Mouse (Mus musculus): ENCODE data around the gene Rplp2. TPM values are rescaled to one million over a fixed set of nuclear protein-coding genes. Genes with fewer than 3 reads are reported as not detected.

The Rplp2 gene
- total and polyA plus RNA-seq, 3 experiments = 421 to 928 (median 848) TPM

- Histone ChIP-seq H3K27me3 (ENCODE audit: control insufficient read depth, insufficient read depth, low read length) (no peaks in the 10 kb centered on the region), H3K27ac (no peak overlapping the region), H3K4me1 (ENCODE audit: control insufficient read depth, insufficient read depth, low read length) (peaks cover 23% of the 10 kb centered on the region), H3K4me3 (no peak overlapping the region), H3K36me3 (ENCODE audit: control insufficient read depth, insufficient read depth, low read length) (no peaks in the 10 kb centered on the region), H3K79me2 (replicated peaks; ENCODE audit: control insufficient read depth, insufficient read depth, low read length) (0 out of 2 replicates have a peak, but pooled peaks cover 2% of the 10 kb centered on the region), H3K9ac (ENCODE audit: low read depth, low read length) (no peak overlapping the region)
- TF ChIP-seq EP300 (IDR thresholded peaks at IDR 0.05; ENCODE audit: insufficient read depth, low read depth, low read length) (no peak), CTCF (IDR thresholded peaks at IDR 0.05) (no peak), POLR2A (IDR thresholded peaks at IDR 0.05; ENCODE audit: insufficient read depth, low read depth, low read length) (no peak)
- intact Hi-C loops (cut with DNase I) = loop anchor here (5.0 kb wide), 1 partner anchor 129 kb away; no protein-coding TSS in a partner anchor
- 83% methylated on average over 6 of the region's 6 CpGs for WGBS
- no peak for DNase-seq
Observed at GRCm38 (mm10) chr7:141483114-141483653, 36.0 kb downstream of the Rplp2 start.

DNA sequence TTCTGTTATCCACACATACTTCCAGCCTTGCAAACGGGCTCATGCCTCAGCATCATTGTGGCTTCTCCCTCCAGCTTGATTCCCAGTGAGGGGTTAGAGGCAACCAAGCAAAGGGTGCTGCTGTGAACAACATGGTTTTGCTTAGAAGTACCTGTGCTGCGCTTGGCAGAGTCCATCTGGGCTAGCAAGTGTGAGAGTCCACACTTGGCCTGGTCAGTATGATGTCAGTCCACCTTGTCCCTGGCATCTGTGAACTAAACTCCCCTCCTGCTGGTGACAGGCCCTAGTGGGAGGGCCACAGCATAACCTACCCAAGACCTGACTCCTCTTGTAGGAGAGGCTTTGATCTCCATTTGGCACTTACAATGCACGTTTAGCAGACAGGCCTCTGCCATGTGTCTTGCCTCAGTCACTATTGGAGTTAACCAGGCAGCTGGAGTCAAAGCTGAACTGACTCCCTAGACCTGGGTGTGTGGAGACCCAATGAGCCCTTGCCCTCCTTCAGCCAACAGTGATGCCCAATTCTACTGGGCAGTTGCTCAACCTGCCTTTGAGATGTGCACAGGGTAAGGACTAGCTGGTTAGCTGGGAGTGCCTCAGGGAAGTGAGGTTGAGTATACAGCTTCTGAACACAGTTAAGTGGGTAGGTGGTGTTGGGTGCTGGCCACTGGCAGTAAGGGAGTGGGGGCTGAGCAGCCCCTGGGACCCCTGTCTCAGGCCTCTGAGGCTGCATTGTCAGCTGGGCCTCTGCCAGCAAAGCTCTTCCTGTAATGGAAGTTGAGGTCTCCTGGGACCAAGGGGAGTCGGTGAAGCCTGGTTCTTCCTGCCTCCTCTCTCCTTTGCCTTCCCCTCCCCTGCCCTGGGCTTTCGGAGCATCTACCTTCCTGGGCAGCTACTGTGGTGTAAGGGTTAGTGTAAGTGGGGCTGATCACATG is 37.3 kb downstream of the Rplp2 start:
- H3K27ac ChIP-seq = no peak overlapping the region
- DNase-seq = no peak
- H3K4me3 ChIP-seq = no peak overlapping the region
- H3K79me2 ChIP-seq (replicated peaks; ENCODE audit: control insufficient read depth, insufficient read depth, low read length) = 0 out of 2 replicates have a peak, but pooled peaks cover 2% of the 10 kb centered on the region
- no peaks in the 10 kb centered on the region for H3K36me3 ChIP-seq (ENCODE audit: control insufficient read depth, insufficient read depth, low read length)
- peaks cover 19% of the 10 kb centered on the region for H3K4me1 ChIP-seq (ENCODE audit: control insufficient read depth, insufficient read depth, low read length)
- no peak for TF ChIP-seq CTCF (IDR thresholded peaks at IDR 0.05)
- no peak overlapping the region for H3K9ac ChIP-seq (ENCODE audit: low read depth, low read length)
- no peaks in the 10 kb centered on the region for H3K27me3 ChIP-seq (ENCODE audit: control insufficient read depth, insufficient read depth, low read length)
- intact Hi-C loops (cut with DNase I) = loop anchor here (5.0 kb wide), 1 partner anchor 128 kb away; no protein-coding TSS in a partner anchor
- 54% methylated on average over 5 of the region's 5 CpGs for WGBS

GRCm38 (mm10) chr7:141485186-141485585 is 38.0 kb downstream of the Rplp2 start:
- Histone ChIP-seq H3K36me3 (ENCODE audit: control insufficient read depth, insufficient read depth, low read length) (no peaks in the 10 kb centered on the region), H3K4me3 (no peak overlapping the region), H3K79me2 (replicated peaks; ENCODE audit: control insufficient read depth, insufficient read depth, low read length) (0 out of 2 replicates have a peak, but pooled peaks cover 2% of the 10 kb centered on the region), H3K27me3 (ENCODE audit: control insufficient read depth, insufficient read depth, low read length) (no peaks in the 10 kb centered on the region), H3K9ac (ENCODE audit: low read depth, low read length) (no peak overlapping the region), H3K4me1 (ENCODE audit: control insufficient read depth, insufficient read depth, low read length) (peaks cover 19% of the 10 kb centered on the region), H3K27ac (no peak overlapping the region)
- intact Hi-C loops (cut with DNase I) = no loop called here
- TF ChIP-seq CTCF (IDR thresholded peaks at IDR 0.05) = no peak
- no peak for TF ChIP-seq EP300 (IDR thresholded peaks at IDR 0.05; ENCODE audit: insufficient read depth, low read depth, low read length)
- TF ChIP-seq POLR2A (IDR thresholded peaks at IDR 0.05; ENCODE audit: insufficient read depth, low read depth, low read length) = no peak
- no peak for DNase-seq
- 88% methylated on average over 2 of the region's 2 CpGs for WGBS

DNA sequence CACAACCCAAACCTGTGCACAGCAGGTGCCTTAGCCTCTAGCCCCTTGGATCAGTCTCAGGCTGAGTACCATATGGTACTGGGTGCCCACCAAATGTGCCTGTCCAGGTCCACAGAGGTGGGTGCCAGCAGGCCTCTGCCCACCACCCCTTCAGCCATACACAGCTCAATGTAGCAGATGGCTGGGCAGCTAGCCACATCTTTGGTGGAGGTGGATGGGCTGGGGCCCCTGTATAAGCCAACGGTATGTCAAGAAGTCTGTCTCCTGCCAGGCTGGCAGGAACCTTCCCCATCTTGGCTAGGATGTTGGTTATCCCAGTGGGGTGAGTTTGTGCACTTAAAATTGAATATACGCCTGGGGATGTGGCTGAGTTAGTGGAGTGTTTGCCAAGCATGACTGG is 38.4 kb downstream of the Rplp2 start:
- 71% methylated on average over 2 of the region's 2 CpGs for WGBS
- Histone ChIP-seq H3K27ac (no peak overlapping the region), H3K79me2 (replicated peaks; ENCODE audit: control insufficient read depth, insufficient read depth, low read length) (0 out of 2 replicates have a peak, but pooled peaks cover 2% of the 10 kb centered on the region), H3K9ac (ENCODE audit: low read depth, low read length) (no peak overlapping the region), H3K4me3 (no peak overlapping the region), H3K4me1 (ENCODE audit: control insufficient read depth, insufficient read depth, low read length) (peaks cover 18% of the 10 kb centered on the region), H3K27me3 (ENCODE audit: control insufficient read depth, insufficient read depth, low read length) (no peaks in the 10 kb centered on the region), H3K36me3 (ENCODE audit: control insufficient read depth, insufficient read depth, low read length) (no peaks in the 10 kb centered on the region; the same call in 1 of the 2 replicates)
- no peak for TF ChIP-seq POLR2A (IDR thresholded peaks at IDR 0.05; ENCODE audit: insufficient read depth, low read depth, low read length)
- TF ChIP-seq CTCF (IDR thresholded peaks at IDR 0.05) = no peak
- no peak for TF ChIP-seq EP300 (IDR thresholded peaks at IDR 0.05; ENCODE audit: insufficient read depth, low read depth, low read length)
- DNase-seq = no peak
- intact Hi-C loops (cut with DNase I) = no loop called here

- 86% methylated on average over 1 of the region's 1 CpGs for WGBS
- DNase-seq = no peak
- TF ChIP-seq CTCF (IDR thresholded peaks at IDR 0.05) (no peak), EP300 (IDR thresholded peaks at IDR 0.05; ENCODE audit: insufficient read depth, low read depth, low read length) (no peak), POLR2A (IDR thresholded peaks at IDR 0.05; ENCODE audit: insufficient read depth, low read depth, low read length) (no peak)
- no peak overlapping the region for H3K9ac ChIP-seq (ENCODE audit: low read depth, low read length)
- H3K79me2 ChIP-seq (replicated peaks; ENCODE audit: control insufficient read depth, insufficient read depth, low read length) = 0 out of 2 replicates have a peak, but pooled peaks cover 2% of the 10 kb centered on the region
- no peaks in the 10 kb centered on the region for H3K27me3 ChIP-seq (ENCODE audit: control insufficient read depth, insufficient read depth, low read length)
- no peaks in the 10 kb centered on the region; the same call in 1 of the 2 replicates for H3K36me3 ChIP-seq (ENCODE audit: control insufficient read depth, insufficient read depth, low read length)
- no peak overlapping the region for H3K4me3 ChIP-seq
- H3K27ac ChIP-seq = no peak overlapping the region
- intact Hi-C loops (cut with DNase I) = no loop called here
- H3K4me1 ChIP-seq (ENCODE audit: control insufficient read depth, insufficient read depth, low read length) = peaks cover 13% of the 10 kb centered on the region
Observed at GRCm38 (mm10) chr7:141486239-141486638, 39.1 kb downstream of the Rplp2 start.

DNA sequence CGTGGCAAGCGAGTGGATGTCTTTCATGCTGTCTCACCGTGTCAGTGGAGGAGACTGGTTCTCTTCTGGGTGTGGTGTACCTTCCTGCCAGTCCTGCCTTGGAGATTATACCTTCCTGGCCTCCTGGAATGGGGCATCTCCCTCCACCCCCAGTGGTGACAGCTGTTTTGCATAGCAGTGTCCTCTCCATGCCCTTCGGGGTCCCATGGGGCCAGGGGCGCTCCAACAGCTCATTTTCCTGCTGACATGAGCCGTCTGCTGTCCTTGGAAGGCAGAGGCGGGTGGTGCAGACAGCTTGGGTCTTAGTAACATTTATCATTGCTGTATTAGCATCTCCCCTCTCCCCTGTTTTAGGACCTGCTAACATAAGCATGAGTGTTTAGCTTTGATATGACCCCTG is 40.0 kb downstream of the Rplp2 start:
- Histone ChIP-seq H3K9ac (ENCODE audit: low read depth, low read length) (no peak overlapping the region), H3K4me3 (no peak overlapping the region), H3K27ac (no peak overlapping the region), H3K27me3 (ENCODE audit: control insufficient read depth, insufficient read depth, low read length) (no peaks in the 10 kb centered on the region), H3K79me2 (replicated peaks; ENCODE audit: control insufficient read depth, insufficient read depth, low read length) (0 out of 2 replicates have a peak, but pooled peaks cover 2% of the 10 kb centered on the region), H3K4me1 (ENCODE audit: control insufficient read depth, insufficient read depth, low read length) (peaks cover 13% of the 10 kb centered on the region), H3K36me3 (ENCODE audit: control insufficient read depth, insufficient read depth, low read length) (no peaks in the 10 kb centered on the region; the same call in 1 of the 2 replicates)
- no peak for DNase-seq
- TF ChIP-seq POLR2A (IDR thresholded peaks at IDR 0.05; ENCODE audit: insufficient read depth, low read depth, low read length) = no peak
- no peak for TF ChIP-seq EP300 (IDR thresholded peaks at IDR 0.05; ENCODE audit: insufficient read depth, low read depth, low read length)
- TF ChIP-seq CTCF (IDR thresholded peaks at IDR 0.05) = no peak
- intact Hi-C loops (cut with DNase I) = no loop called here
- WGBS = 80% methylated on average over 7 of the region's 7 CpGs
